Comparison of ENCODE assay signal across 10 mouse cellular contexts in the genomic region with DNA sequence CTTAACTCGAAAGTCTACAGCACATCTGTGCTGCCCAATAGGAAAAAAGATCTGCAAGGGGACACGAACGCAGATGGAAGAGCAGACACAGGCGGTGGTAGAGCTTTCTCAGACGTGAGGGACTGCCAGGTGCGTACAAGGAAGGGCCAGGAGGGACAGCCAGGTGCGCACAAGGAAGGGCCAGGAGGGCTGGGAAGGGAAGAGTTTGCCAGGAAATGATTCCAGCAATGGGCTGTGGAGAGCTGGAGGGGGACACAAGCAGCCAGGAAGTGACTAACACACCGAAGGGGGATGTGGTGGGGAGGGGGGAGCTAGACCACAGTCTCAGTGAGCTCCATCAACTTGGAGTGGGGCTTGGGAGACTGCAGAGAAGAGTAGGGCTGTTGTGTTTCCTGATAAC. TPM values are rescaled to one million over a fixed set of nuclear protein-coding genes. Genes with fewer than 3 reads are reported as not detected.
DNase-seq lines count a peak whose midpoint lies in the region; ATAC-seq and TF ChIP-seq lines count a peak whose summit lies in the region.
"Had no signal": no experiment of that assay in that cellular context is flagged by ENCODE, and none has a peak within 500 bp of the region (broad histone marks: within the 10 kb centered on the region; RNA-seq: fewer than 3 reads in every experiment).

No protein-coding gene starts in this region.

- WGBS in hindbrain, embryonic 13.5 days: 27% methylated on average over 8 of the region's 8 CpGs
- 40% methylated on average over 8 of the region's 8 CpGs for WGBS in hindbrain, embryonic 11.5 days
- 29% methylated on average over 8 of the region's 8 CpGs for WGBS in limb, embryonic 13.5 days

- TF ChIP-seq CTCF in ES-Bruce4 (IDR thresholded peaks at IDR 0.05; ENCODE audit: low read depth, low read length): no peak

- H3K4me3 ChIP-seq in hindbrain, embryonic 13.5 days: no peak overlapping the region
- no peak overlapping the region for H3K4me3 ChIP-seq in hindbrain, embryonic 11.5 days (ENCODE audit: low read depth, low read length)
- peak overlapping the region; percentile 11; the same call in 1 of the 2 replicates for H3K4me3 ChIP-seq in ES-Bruce4 (ENCODE audit: low read depth, low read length)
- H3K4me3 ChIP-seq in limb, embryonic 13.5 days: no peak overlapping the region

- TF ChIP-seq POLR2A in ES-Bruce4 (IDR thresholded peaks at IDR 0.05; ENCODE audit: insufficient read depth, low read length): no peak

- DNase-seq in hindbrain, embryonic 11.5 days (ENCODE audit: low spot score): no peak
- peak; percentile 70 for DNase-seq in cerebellum, adult 9-10 months
- DNase-seq in right cerebral cortex, postnatal 36 days (ENCODE audit: low spot score in 2 of 2): no peak
- DNase-seq in embryo, embryonic 10 days (ENCODE audit: low spot score): no peak
- no peak for DNase-seq in urinary bladder, adult 2 months (ENCODE audit: low spot score)
- DNase-seq: adrenal gland, postnatal 14 days; thymus, postnatal 4 days had no signal

- no peaks in the 10 kb centered on the region for H3K27me3 ChIP-seq in hindbrain, embryonic 13.5 days
- no peaks in the 10 kb centered on the region for H3K27me3 ChIP-seq in hindbrain, embryonic 11.5 days (ENCODE audit: control insufficient read depth, insufficient read depth, low read length)
- H3K27me3 ChIP-seq in ES-Bruce4 (ENCODE audit: control insufficient read depth, insufficient read depth, low read length, poor library complexity, severe bottlenecking): no peaks in the 10 kb centered on the region
- H3K27me3 ChIP-seq in limb, embryonic 13.5 days: no peaks in the 10 kb centered on the region

- TF ChIP-seq EP300 in ES-Bruce4 (IDR thresholded peaks at IDR 0.05; ENCODE audit: insufficient read depth, low read depth, low read length): 0 out of 2 replicates have a peak, but pooled peaks have one; percentile 29

- H3K9ac ChIP-seq in hindbrain, embryonic 13.5 days: peak overlapping the region; percentile 51
- H3K9ac ChIP-seq in hindbrain, embryonic 11.5 days (ENCODE audit: low read depth, low read length): no peak overlapping the region
- no peak overlapping the region for H3K9ac ChIP-seq in ES-Bruce4 (ENCODE audit: low read depth, poor library complexity, severe bottlenecking)
- peak overlapping the region; percentile 19; the same call in 1 of the 2 replicates for H3K9ac ChIP-seq in limb, embryonic 13.5 days

- H3K36me3 ChIP-seq in hindbrain, embryonic 13.5 days: no peaks in the 10 kb centered on the region
- H3K36me3 ChIP-seq in hindbrain, embryonic 11.5 days (ENCODE audit: control insufficient read depth, insufficient read depth, low read length): no peaks in the 10 kb centered on the region
- H3K36me3 ChIP-seq in ES-Bruce4 (ENCODE audit: control insufficient read depth, insufficient read depth, low read length, poor library complexity, severe bottlenecking): no peaks in the 10 kb centered on the region
- H3K36me3 ChIP-seq in limb, embryonic 13.5 days: no peaks in the 10 kb centered on the region; the same call in 1 of the 2 replicates

- no peak overlapping the region; the same call in 1 of the 2 replicates for H3K27ac ChIP-seq in hindbrain, embryonic 13.5 days
- H3K27ac ChIP-seq in hindbrain, embryonic 11.5 days (ENCODE audit: low read depth, low read length): no peak overlapping the region
- H3K27ac ChIP-seq in ES-Bruce4 (ENCODE audit: insufficient read depth, low read length): no peak overlapping the region
- H3K27ac ChIP-seq in limb, embryonic 13.5 days: peak overlapping the region; percentile 63

- no peak for ATAC-seq in hindbrain, embryonic 13.5 days (ENCODE audit: low FRiP score)
- ATAC-seq in hindbrain, embryonic 11.5 days (ENCODE audit: low FRiP score): no peak
- ATAC-seq in limb, embryonic 13.5 days (ENCODE audit: low FRiP score, low read depth): no peak

- H3K9me3 ChIP-seq in hindbrain, embryonic 13.5 days: no peaks in the 10 kb centered on the region
- no peaks in the 10 kb centered on the region for H3K9me3 ChIP-seq in hindbrain, embryonic 11.5 days (ENCODE audit: control insufficient read depth, low read length)
- no peaks in the 10 kb centered on the region for H3K9me3 ChIP-seq in ES-Bruce4 (replicated peaks; ENCODE audit: control insufficient read depth, insufficient read depth, low read length, poor library complexity, severe bottlenecking)
- H3K9me3 ChIP-seq in limb, embryonic 13.5 days: no peaks in the 10 kb centered on the region

- H3K4me1 ChIP-seq in hindbrain, embryonic 13.5 days (replicated peaks): peaks cover 50% of the 10 kb centered on the region
- H3K4me1 ChIP-seq in hindbrain, embryonic 11.5 days (replicated peaks; ENCODE audit: control insufficient read depth, insufficient read depth, low read length): 0 out of 2 replicates have a peak, but pooled peaks cover 2% of the 10 kb centered on the region
- peaks cover 3% of the 10 kb centered on the region for H3K4me1 ChIP-seq in ES-Bruce4 (ENCODE audit: control insufficient read depth, insufficient read depth, low read length)
- H3K4me1 ChIP-seq in limb, embryonic 13.5 days: peaks cover 42% of the 10 kb centered on the region

- no peak overlapping the region for H3K4me2 ChIP-seq in hindbrain, embryonic 13.5 days
- no peak overlapping the region for H3K4me2 ChIP-seq in hindbrain, embryonic 11.5 days (replicated peaks; ENCODE audit: low read depth, low read length)
- H3K4me2 ChIP-seq in limb, embryonic 13.5 days (replicated peaks): peak overlapping the region; percentile 17; the same call in 1 of the 2 replicates

RNA-seq across cellular contexts. Expression of gene Mpzl1, which starts 4.4 kb away (rescaled TPM):
- polyA plus RNA-seq in hindbrain, embryonic 13.5 days (2015; fragmentation: Nextera tagmentation; extraction: Ambion mirVana): 151 and 157 TPM in 2 replicates
- polyA plus RNA-seq in hindbrain, embryonic 11.5 days (2014; fragmentation: Nextera tagmentation; extraction: Ambion mirVana): 149 and 150 TPM in 2 replicates
- polyA plus RNA-seq in ES-Bruce4 (2011; ENCODE audit: insufficient read depth, insufficient read length, low read depth, missing spikeins): 119 and 122 TPM in 2 replicates
- polyA plus RNA-seq in limb, embryonic 13.5 days (2015; fragmentation: Nextera tagmentation; extraction: Ambion mirVana): 196 TPM in 2 replicates
- 77.7 and 84.2 TPM in 2 replicates for polyA plus RNA-seq in urinary bladder, adult 2 months (2012; rRNA removed)

Comparison
In these comparisons a context has a peak if more than half of its experiments do, and no peak if none do; other contexts are left out.
1. H3K9ac ChIP-seq: peak in hindbrain, embryonic 13.5 days (single experiment) and limb, embryonic 13.5 days (single experiment); none in hindbrain, embryonic 11.5 days (single experiment) and ES-Bruce4 (single experiment).